Mouse (Mus musculus) testis, adult 2 months (tissue): ENCODE measurements around the gene Duoxa1. TPM values are rescaled to one million over a fixed set of nuclear protein-coding genes. Genes with fewer than 3 reads are reported as not detected.

Experiments
- H3K27ac ChIP-seq: fragments of 200-500 bp; 2 replicates; pipeline ENCODE4 v1.5.1; 2012; ENCODE audit warnings: low read depth, low read length; ENCODE audit not compliant: control insufficient read depth, insufficient read depth
- H3K27me3 ChIP-seq: fragments of 200-500 bp; 2 replicates; pipeline ENCODE4 v1.6.1; 2012; ENCODE audit warnings: mild to moderate bottlenecking, low read length, moderate library complexity; ENCODE audit not compliant: control insufficient read depth, insufficient read depth
- H3K36me3 ChIP-seq: fragments of 200-500 bp; 2 replicates; pipeline ENCODE4 v1.6.1; 2012; ENCODE audit warnings: mild to moderate bottlenecking, low read length; ENCODE audit not compliant: control insufficient read depth, insufficient read depth
- H3K4me1 ChIP-seq: fragments of 200-500 bp; 2 replicates; pipeline ENCODE4 v1.6.1; 2012; ENCODE audit warnings: low read length; ENCODE audit not compliant: control insufficient read depth, insufficient read depth
- H3K4me3 ChIP-seq: fragments of 200-500 bp; 2 replicates; pipeline ENCODE4 v1.5.1; 2012; ENCODE audit warnings: low read depth, mild to moderate bottlenecking, low read length, moderate library complexity, mixed read lengths; ENCODE audit not compliant: control insufficient read depth
- CTCF ChIP-seq: fragments of 200-500 bp; IDR thresholded peaks from 2 replicates; pipeline ENCODE4 v1.5.1; 2012; ENCODE audit warnings: low read depth, mild to moderate bottlenecking, inconsistent platforms, low read length, moderate library complexity; ENCODE audit not compliant: control insufficient read depth, insufficient read depth, insufficient replicate concordance
- POLR2A ChIP-seq: fragments of 200-500 bp; IDR thresholded peaks from 2 replicates; pipeline ENCODE4 v1.6.1; 2012; ENCODE audit warnings: low read depth, mild to moderate bottlenecking, inconsistent platforms, low read length, moderate library complexity; ENCODE audit not compliant: control insufficient read depth
- polyA plus RNA-seq: library from polyadenylated mRNA; depleted of rRNA; stranded (reverse); fragments of >200 nt; gene quantifications from 2 replicates; pipeline ENCODE4 v1.2.3, GENCODE M21; 2012

Duoxa1 gene
- polyA plus RNA-seq, 1 experiment, result 0.41 TPM

- Histone ChIP-seq H3K4me1 (peaks cover 4% of the 10 kb centered on the region), H3K27me3 (no peaks in the 10 kb centered on the region), H3K36me3 (no peaks in the 10 kb centered on the region), H3K4me3 (no peak overlapping the region), H3K27ac (no peak overlapping the region)
- TF ChIP-seq CTCF (no peak), POLR2A (no peak)
These were observed 40.8 kb upstream of the Duoxa1 start for GRCm38 (mm10) chr2:122354191-122354929.

- Histone ChIP-seq H3K27ac (no peak overlapping the region), H3K4me1 (peaks cover 7% of the 10 kb centered on the region), H3K36me3 (no peaks in the 10 kb centered on the region), H3K27me3 (no peaks in the 10 kb centered on the region), H3K4me3 (no peak overlapping the region)
- TF ChIP-seq CTCF, result no peak
- no peak for TF ChIP-seq POLR2A
These were observed 40.2 kb upstream of the Duoxa1 start for GRCm38 (mm10) chr2:122353765-122354164.

GRCm38 (mm10) chr2:122352992-122353391 lies 39.5 kb upstream of the Duoxa1 start:
- Histone ChIP-seq H3K27me3 (no peaks in the 10 kb centered on the region), H3K4me1 (peaks cover 13% of the 10 kb centered on the region), H3K27ac (no peak overlapping the region), H3K36me3 (no peaks in the 10 kb centered on the region), H3K4me3 (no peak overlapping the region)
- TF ChIP-seq POLR2A (no peak), CTCF (no peak)

- peaks cover 15% of the 10 kb centered on the region for H3K4me1 ChIP-seq
- H3K4me3 ChIP-seq, result no peak overlapping the region
- no peaks in the 10 kb centered on the region for H3K36me3 ChIP-seq
- no peak overlapping the region for H3K27ac ChIP-seq
- TF ChIP-seq POLR2A (no peak), CTCF (no peak)
- no peaks in the 10 kb centered on the region for H3K27me3 ChIP-seq
These were observed 38.4 kb upstream of the Duoxa1 start for GRCm38 (mm10) chr2:122351931-122352329.

GRCm38 (mm10) chr2:122351156-122351930 lies 37.8 kb upstream of the Duoxa1 start:
- no peaks in the 10 kb centered on the region for H3K27me3 ChIP-seq
- peaks cover 15% of the 10 kb centered on the region for H3K4me1 ChIP-seq
- no peak overlapping the region for H3K27ac ChIP-seq
- TF ChIP-seq CTCF, result no peak
- no peak for TF ChIP-seq POLR2A
- no peak overlapping the region for H3K4me3 ChIP-seq
- no peaks in the 10 kb centered on the region for H3K36me3 ChIP-seq

- TF ChIP-seq POLR2A (no peak), CTCF (no peak)
- peaks cover 15% of the 10 kb centered on the region for H3K4me1 ChIP-seq
- peak overlapping the region; percentile 94 for H3K4me3 ChIP-seq
- H3K27me3 ChIP-seq, result no peaks in the 10 kb centered on the region
- H3K27ac ChIP-seq, result peak overlapping the region; percentile 73
- H3K36me3 ChIP-seq, result no peaks in the 10 kb centered on the region
These were observed 35.7 kb upstream of the Duoxa1 start for GRCm38 (mm10) chr2:122349136-122349785.
